Mouse (Mus musculus) limb, embryonic 11.5 days (tissue): ENCODE results near the gene Tmem19. TPM values are rescaled to one million over a fixed set of nuclear protein-coding genes. Genes with fewer than 3 reads are reported as not detected.
"Not testable (repeated sequence)": the region's sequence is repeated elsewhere in the genome, so short reads cannot be mapped to it uniquely, and the experiment has no call there.

ENCODE experiments used
- ATAC-seq: fragments of 200-750 bp; cut with Nextera tagmentation; 2 replicates; pipeline ENCODE4 v1.8.0; 2017; ENCODE audit warnings: low read depth; ENCODE audit not compliant: insufficient number of reproducible peaks, low FRiP score, low TSS enrichment
- DNase-seq: peaks from one replicate; pipeline ENCODE4 v3.0.0-alpha.2; 2015; ENCODE audit warnings: low spot score
- H3K27ac ChIP-seq: fragments of 300-500 bp; sonication (generic); replicated peaks from 2 replicates; pipeline ENCODE4 v1.5.1; 2014; ENCODE audit warnings: low read depth, mild to moderate bottlenecking, low read length
- H3K27me3 ChIP-seq: fragments of 300-500 bp; sonication (generic); 2 replicates; pipeline ENCODE4 v1.6.1; 2014; ENCODE audit warnings: mild to moderate bottlenecking, low read length, mixed read lengths; ENCODE audit not compliant: control insufficient read depth, insufficient read depth
- H3K36me3 ChIP-seq: fragments of 300-500 bp; sonication (generic); 2 replicates; pipeline ENCODE4 v1.6.1; 2014; ENCODE audit warnings: mild to moderate bottlenecking, low read length, moderate library complexity, mixed read lengths; ENCODE audit not compliant: control insufficient read depth, insufficient read depth
- H3K4me1 ChIP-seq: fragments of 300-500 bp; sonication (generic); 2 replicates; pipeline ENCODE4 v1.6.1; 2014; ENCODE audit warnings: low read length, mixed read lengths; ENCODE audit not compliant: control insufficient read depth, insufficient read depth
- H3K4me2 ChIP-seq: fragments of 300-500 bp; sonication (generic); 2 replicates; pipeline ENCODE4 v1.6.1; 2014; ENCODE audit warnings: low read depth, mild to moderate bottlenecking, moderate library complexity; ENCODE audit not compliant: severe bottlenecking
- H3K4me3 ChIP-seq: fragments of 300-500 bp; sonication (generic); 2 replicates; pipeline ENCODE4 v1.5.1; 2014; ENCODE audit warnings: low read depth, low read length
- H3K9ac ChIP-seq: fragments of 300-500 bp; sonication (generic); 2 replicates; pipeline ENCODE4 v1.6.1; 2014; ENCODE audit warnings: mild to moderate bottlenecking, low read length
- H3K9me3 ChIP-seq: fragments of 300-500 bp; sonication (generic); 2 replicates; pipeline ENCODE4 v1.6.1; 2016; ENCODE audit warnings: low read length; ENCODE audit not compliant: control insufficient read depth
- WGBS: fragments of 180-500 bp; shearing (Covaris S2); extraction: QIAGEN DNeasy Blood & Tissue Kit; methylation state at CpG from one replicate; pipeline ENCODE4 v1.1.7; 2014; 5-methylcytosine and 5-hydroxymethylcytosine counted together
- polyA plus RNA-seq: library from polyadenylated mRNA; unstranded; fragments of >200 nt; fragmentation: Nextera tagmentation; extraction: Ambion mirVana; gene quantifications from 2 replicates; pipeline ENCODE4 v1.2.1, GENCODE M21; 2014

Gene Tmem19
- polyA plus RNA-seq, 1 experiment from 2014 or later: 25.8 TPM

DNA sequence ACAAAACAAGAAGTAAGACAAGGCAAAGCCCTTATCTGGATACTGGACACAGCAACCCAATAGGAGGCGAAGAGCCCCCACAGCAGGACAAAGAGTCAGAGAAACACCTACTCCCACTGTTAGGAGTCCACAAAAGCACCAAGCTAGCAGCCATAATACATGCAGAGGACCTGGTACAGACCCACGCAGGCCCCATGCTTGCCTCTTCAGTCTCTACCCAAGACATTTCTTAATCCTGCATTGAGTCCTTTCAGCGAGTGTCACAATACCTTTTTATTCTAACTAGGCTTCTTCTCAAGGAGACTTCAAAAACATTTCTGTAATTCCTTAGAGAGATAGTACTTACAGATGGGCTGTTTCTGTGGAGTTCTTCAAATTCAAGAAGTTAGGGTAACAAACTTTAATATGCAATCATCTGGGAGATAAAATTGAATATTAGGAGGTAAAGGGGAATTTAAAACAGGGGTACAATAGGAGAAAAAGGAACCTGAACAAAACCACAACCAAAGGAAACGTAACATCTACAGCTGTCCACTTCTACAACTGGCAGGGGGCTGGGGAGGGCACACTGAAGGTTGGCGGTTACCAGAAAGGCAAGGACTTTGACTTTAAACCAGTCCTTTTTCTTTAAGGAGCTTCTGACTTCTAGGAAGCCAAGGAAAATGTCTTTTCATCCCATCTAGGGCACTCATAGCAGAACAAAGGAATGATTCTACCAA, 40.8 kb downstream of the Tmem19 start:
- no peaks in the 10 kb centered on the region for H3K27me3 ChIP-seq
- no peaks in the 10 kb centered on the region for H3K4me1 ChIP-seq
- H3K9me3 ChIP-seq: no peaks in the 10 kb centered on the region
- no peak overlapping the region for H3K9ac ChIP-seq
- no peak for DNase-seq
- H3K27ac ChIP-seq: no peak overlapping the region
- WGBS: 85% methylated on average over 5 of the region's 5 CpGs
- H3K36me3 ChIP-seq: no peaks in the 10 kb centered on the region
- no peak for ATAC-seq
- no peak overlapping the region for H3K4me2 ChIP-seq
- no peak overlapping the region for H3K4me3 ChIP-seq

DNA sequence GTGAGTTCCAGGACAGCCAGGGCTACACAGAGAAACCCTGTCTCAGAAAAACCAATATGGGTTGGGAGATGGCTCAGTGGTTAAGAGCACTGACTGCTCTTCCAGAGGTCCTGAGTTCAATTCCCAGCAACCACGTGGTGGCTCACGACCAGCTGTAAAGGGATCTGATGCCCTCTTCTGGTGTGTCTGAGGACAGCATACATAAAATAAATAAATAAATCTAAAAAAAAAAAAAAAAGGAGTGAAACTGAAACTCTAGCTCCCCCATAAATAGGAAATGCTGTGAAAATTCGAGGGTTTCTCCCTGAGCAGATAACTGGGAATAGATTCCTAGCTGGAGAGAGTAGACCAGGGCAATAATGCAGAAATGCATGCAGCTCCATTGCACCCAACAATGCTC, 43.9 kb downstream of the Tmem19 start:
- not testable (repeated sequence) for H3K4me2 ChIP-seq, ATAC-seq, H3K4me3 ChIP-seq, H3K27me3 ChIP-seq, H3K9me3 ChIP-seq, H3K36me3 ChIP-seq, H3K9ac ChIP-seq, H3K27ac ChIP-seq, DNase-seq, H3K4me1 ChIP-seq
- WGBS: 70% methylated on average over 3 of the region's 3 CpGs

DNA sequence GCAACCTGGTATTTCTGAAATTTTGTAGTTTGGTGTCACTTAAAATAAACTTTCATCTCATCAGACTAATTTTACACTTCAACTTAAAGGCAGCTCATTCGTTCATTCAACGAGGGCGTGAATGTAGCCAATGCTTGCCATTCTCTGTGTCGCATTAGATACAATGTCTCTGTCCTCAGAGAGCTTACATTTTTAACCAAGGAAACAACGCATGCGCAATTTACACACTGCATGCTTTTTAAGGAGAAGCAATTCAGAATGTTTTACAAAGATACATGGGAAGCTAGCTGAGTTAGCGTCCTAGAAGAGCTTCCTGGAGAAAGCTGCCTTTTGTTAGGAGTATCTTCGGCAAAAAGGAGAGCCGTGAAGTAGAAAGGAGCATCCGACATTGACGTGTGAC, 46.0 kb downstream of the Tmem19 start:
- WGBS: 70% methylated on average over 11 of the region's 11 CpGs
- Histone ChIP-seq H3K27me3 (no peaks in the 10 kb centered on the region), H3K4me3 (peak overlapping the region; percentile 79), H3K4me2 (peak overlapping the region; percentile 86), H3K9ac (no peak overlapping the region), H3K36me3 (no peaks in the 10 kb centered on the region), H3K4me1 (no peaks in the 10 kb centered on the region), H3K27ac (no peak overlapping the region), H3K9me3 (no peaks in the 10 kb centered on the region)
- DNase-seq (no peak), ATAC-seq (no peak)

DNA sequence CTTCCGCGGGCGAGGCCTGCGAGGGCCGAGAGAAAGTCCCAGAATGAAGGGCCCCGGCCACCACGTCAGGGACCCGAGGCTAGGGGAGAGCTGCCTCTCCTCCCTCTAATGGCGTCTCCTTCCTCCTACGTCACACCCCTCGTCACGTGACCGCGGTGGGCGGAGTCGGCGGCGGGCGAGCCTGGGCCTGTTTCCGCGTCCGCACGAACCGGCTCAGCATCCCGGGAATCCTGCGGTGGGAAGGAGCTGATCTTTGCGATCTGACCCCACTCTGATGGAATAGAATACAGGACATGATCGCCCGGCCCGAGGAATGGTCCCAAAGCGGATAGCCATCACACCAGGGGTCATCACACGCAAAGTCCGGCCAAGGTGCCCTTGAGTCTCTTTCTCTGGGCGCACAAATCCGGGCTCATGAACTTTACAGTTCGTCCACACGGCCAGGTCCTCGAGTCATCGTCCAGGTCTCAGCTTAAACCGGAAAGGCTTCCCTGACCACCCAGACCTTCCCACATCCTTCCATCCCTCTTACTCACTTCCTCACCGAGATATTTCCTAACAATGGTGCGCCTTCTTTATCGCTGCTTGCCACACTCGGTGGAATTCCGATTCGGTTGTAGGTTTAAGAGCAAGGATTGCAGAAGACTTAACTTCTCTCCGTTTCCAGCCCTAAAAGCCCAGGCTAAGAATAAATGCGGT, 46.7 kb downstream of the Tmem19 start, which contains the start of gene Rab21:
Gene Rab21, minus strand, starts transcription at position 122 of the 699 bp plus-strand sequence.
- Histone ChIP-seq H3K27ac (peak within 1 kb of the TSS; percentile 84), H3K4me1 (no peaks in the 10 kb centered on the region), H3K27me3 (no peaks in the 10 kb centered on the region), H3K9ac (peak within 1 kb of the TSS; percentile 86), H3K4me3 (peak within 1 kb of the TSS; percentile 79), H3K9me3 (no peaks in the 10 kb centered on the region), H3K4me2 (peak within 1 kb of the TSS; percentile 86), H3K36me3 (no peaks in the 10 kb centered on the region)
- DNase-seq (peak; percentile 98), ATAC-seq (peak; percentile 89)
- WGBS: 1% methylated on average over 42 of the region's 48 CpGs

DNA sequence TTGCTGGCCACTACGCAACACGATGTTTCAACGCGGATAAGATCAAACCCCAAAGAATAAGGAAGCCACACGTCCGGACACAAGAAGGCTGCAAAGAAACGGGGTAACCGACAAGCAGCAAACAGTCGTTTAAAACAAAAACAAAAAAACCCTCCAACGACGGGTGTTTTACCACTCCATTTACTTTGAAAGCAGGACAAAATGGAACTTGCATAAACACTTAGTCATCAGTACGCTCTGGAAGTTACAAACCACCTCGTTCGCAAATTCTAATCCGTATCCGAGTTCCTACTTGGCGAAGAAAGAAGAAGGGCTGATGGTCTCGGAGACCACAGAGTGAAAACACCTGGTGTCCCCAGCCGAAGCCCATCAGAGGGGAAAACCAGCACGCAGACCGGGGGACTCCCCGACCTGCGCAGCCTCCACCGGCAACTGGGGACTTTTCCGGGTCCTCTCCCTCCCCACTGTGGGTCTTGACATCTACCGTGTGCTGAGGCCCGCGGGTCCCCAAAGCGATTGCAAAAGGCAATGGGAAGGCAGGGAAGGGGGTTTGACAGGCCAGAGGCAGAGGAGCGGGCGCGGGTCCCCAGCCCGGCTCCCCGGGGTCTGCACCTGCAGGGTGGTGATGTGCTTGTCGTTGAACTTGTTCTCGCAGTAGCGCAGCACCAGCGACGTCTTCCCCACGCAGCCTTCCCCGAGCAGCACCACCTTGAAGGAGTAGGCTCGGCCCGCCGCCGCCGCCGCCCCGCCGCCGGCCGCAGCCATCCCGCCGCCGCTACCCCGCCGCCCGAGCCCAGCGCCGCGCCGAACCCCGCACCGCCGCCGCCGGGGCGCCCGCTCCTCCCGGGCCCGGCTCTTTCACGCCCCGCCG, 47.5 kb downstream of the Tmem19 start:
- no peaks in the 10 kb centered on the region for H3K9me3 ChIP-seq
- WGBS: 3% methylated on average over 39 of the region's 73 CpGs
- peak overlapping the region; percentile 79 for H3K4me3 ChIP-seq
- H3K36me3 ChIP-seq: no peaks in the 10 kb centered on the region
- peak overlapping the region; percentile 86 for H3K9ac ChIP-seq
- H3K4me2 ChIP-seq: peak overlapping the region; percentile 86
- H3K4me1 ChIP-seq: no peaks in the 10 kb centered on the region
- H3K27ac ChIP-seq: no peak overlapping the region; the same call in 1 of the 2 replicates
- peak; percentile 57 for DNase-seq
- no peaks in the 10 kb centered on the region for H3K27me3 ChIP-seq
- peak; percentile 45 for ATAC-seq

DNA sequence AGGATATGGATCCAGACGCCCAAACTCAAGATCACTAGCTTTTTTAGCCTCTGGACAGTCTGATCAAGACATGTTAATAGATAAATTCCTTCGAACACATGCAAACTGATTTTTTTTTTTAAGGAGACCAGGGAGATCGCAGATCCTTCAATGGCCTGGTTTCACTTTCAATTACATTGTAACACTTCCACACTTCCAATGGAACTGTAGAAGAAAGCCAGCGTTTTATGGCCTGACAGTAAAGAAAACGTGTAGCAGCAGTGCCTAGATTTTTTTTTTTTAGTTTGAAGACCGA, 48.1 kb downstream of the Tmem19 start:
- H3K27me3 ChIP-seq: no peaks in the 10 kb centered on the region
- no peak for ATAC-seq
- peak overlapping the region; percentile 86 for H3K4me2 ChIP-seq
- no peaks in the 10 kb centered on the region for H3K9me3 ChIP-seq
- H3K36me3 ChIP-seq: no peaks in the 10 kb centered on the region
- 31% methylated on average over 6 of the region's 6 CpGs for WGBS
- no peaks in the 10 kb centered on the region for H3K4me1 ChIP-seq
- H3K27ac ChIP-seq: no peak overlapping the region
- peak overlapping the region; percentile 79 for H3K4me3 ChIP-seq
- DNase-seq: no peak
- no peak overlapping the region for H3K9ac ChIP-seq

DNA sequence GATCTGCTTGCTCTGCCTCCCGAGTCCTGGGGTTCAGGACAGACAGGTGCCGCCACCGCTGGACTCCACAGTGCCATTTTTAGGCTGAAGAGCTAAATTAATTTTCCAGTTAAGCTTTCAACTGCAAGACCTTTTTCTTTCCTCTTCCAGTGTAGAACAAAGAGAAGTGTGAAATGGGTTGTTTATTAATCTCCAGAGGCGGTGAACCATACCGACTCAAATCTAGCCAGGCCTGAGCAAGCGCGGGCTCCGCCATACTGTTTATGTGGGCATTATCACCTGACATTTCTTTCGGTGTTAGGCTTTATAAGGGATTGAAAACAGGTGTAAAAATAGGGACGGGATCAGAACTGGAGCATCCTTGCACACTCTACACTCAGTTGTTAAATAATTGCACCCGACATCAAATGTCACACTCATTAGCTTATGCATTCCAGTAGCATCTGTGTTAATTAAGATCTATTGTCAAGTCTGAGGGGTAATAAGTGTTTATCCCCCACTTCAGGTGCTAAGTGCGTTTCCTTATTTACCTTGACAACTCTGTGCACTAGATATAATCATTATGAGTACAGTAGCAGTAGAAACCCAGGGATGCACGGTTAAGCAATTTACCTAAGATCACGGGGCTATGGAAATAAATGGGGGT, 48.5 kb downstream of the Tmem19 start:
- H3K27me3 ChIP-seq: no peaks in the 10 kb centered on the region
- H3K27ac ChIP-seq: no peak overlapping the region
- ATAC-seq (no peak), DNase-seq (no peak)
- H3K9ac ChIP-seq: no peak overlapping the region
- no peaks in the 10 kb centered on the region for H3K4me1 ChIP-seq
- peak overlapping the region; percentile 86 for H3K4me2 ChIP-seq
- peak overlapping the region; percentile 79; the same call in 1 of the 2 replicates for H3K4me3 ChIP-seq
- 81% methylated on average over 14 of the region's 14 CpGs for WGBS
- no peaks in the 10 kb centered on the region for H3K9me3 ChIP-seq
- H3K36me3 ChIP-seq: no peaks in the 10 kb centered on the region

DNA sequence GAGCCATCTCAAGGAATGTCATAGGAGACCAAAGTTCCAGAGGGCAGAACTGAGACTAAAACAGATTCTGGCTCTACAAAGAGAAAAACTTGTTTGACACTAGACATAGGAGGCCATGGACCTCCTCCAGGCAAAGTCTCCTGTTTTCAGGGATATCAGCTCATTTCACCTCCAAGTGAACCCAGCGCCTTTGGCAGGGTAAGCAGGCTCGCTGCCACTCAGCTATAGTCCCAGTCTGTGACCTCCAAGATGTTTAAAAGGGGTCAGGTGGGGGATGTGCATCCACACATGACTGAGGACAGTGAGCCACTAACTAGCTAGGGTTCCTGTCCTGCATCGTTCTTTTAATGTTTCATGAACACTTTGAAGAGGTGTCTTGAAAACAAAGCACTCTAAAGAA, 49.6 kb downstream of the Tmem19 start:
- Histone ChIP-seq H3K27ac (no peak overlapping the region), H3K4me2 (no peak overlapping the region), H3K9me3 (no peaks in the 10 kb centered on the region), H3K9ac (no peak overlapping the region), H3K4me1 (no peaks in the 10 kb centered on the region), H3K4me3 (no peak overlapping the region), H3K36me3 (no peaks in the 10 kb centered on the region), H3K27me3 (no peaks in the 10 kb centered on the region)
- ATAC-seq: no peak
- DNase-seq: no peak
- 72% methylated on average over 3 of the region's 3 CpGs for whole genome bisulfite sequencing
